Mouse (Mus musculus) kidney, postnatal 10 days (tissue): Measurements from ENCODE around the gene Plscr3.

Experiments used
- DNase-seq: peaks from one replicate; pipeline ENCODE4 v3.0.0; 2021; ENCODE audit warnings: mixed read lengths

The Plscr3 gene

DNA sequence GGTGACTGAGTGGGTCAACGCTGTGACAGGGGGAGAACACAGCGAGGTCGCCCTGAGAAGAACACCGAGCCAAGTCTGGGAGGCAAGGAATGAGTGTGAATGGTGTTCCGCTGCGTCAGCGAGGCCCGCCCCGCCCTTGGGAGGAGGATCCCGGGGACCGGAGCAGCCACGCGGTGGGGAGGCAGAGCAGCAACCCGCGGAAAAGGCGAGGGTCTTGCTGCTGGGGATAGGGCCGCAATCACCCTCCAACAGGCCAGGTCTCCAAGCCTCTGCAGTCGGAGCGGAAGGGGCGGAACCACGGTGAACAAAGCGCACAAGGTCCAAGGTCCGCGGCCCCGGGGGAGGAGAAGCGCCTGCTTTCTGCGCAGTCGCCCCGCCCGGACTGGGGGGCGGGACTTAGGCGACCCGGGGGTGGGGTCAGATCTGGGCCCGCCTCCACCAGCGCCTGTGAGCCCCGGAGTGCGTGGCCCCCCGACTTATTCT lies at the start of gene Plscr3:
Plscr3 (plus strand) TSS at position 179 of the 483 bp plus-strand sequence.
- peak; percentile 97 for DNase-seq

DNA sequence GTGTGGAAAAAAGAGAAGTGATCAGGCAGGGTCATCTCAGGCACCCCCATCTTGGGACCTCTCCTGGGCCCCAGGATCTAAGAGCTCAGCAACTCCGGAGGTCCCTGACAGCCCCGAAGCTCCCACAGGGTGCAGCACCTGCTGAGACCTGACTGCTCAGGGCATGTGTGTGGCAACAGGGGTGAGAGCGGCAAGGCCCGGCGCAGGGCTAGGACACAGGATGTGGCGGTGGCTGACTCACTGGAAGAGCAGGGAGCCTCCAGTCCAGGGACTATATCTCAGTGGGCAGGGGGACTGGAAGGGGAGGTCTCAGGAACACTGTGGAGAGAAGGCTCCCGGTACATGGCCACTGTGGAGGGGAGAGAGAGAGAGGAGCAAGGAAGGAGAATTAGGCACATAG lies 48.3 kb upstream of the Plscr3 start:
- no peak for DNase-seq

DNA sequence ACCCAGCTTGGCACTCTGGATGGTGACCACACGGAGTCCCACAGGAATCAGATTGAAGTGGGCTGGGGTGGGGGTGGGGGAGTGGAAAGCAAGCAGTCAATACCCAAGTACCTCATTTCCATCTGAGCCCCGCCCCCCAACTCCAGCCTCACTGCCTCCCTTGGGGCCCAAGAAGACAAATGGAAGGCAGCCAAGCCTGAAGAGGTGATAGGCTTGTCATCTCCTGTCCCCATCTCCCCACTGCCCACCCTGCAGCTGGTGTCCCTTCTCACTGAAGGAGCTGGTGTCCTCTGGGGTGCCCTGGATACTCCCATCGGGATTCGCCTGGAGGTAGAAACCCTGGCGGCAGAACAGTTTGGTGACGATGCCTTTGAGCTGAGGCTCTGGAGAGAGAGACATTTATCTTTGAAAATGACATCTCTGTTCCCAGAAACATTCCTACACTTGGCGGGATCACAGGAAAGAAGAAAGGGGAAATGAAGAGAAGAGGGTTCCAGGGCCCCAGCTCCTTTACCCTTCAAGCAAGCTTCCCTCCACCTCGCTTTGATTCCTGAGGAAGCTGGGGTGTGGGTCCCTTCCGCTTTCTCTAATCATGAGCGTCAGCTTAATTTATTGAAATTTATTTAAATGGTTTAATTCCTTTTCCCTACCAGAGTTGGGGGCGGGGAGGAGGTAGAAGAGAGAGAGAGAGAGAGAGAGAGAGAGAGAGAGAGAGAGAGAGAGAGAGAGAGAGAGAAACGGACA lies 46.6 kb upstream of the Plscr3 start:
- peak; percentile 41 for DNase-seq

DNA sequence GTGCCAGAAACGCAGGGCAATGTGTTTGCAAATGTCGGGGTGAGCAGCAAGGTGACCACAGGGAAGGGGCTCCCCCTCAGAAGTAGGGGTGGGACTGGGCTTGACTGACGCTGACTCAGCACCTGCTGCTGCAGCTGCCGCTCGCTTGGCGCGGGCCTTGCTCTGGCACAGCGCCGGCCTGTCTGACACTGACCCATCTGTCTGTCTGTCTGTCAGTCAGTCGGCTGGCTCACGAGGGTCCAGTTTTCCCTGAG lies 46.1 kb upstream of the Plscr3 start:
- DNase-seq: peak; percentile 51

DNA sequence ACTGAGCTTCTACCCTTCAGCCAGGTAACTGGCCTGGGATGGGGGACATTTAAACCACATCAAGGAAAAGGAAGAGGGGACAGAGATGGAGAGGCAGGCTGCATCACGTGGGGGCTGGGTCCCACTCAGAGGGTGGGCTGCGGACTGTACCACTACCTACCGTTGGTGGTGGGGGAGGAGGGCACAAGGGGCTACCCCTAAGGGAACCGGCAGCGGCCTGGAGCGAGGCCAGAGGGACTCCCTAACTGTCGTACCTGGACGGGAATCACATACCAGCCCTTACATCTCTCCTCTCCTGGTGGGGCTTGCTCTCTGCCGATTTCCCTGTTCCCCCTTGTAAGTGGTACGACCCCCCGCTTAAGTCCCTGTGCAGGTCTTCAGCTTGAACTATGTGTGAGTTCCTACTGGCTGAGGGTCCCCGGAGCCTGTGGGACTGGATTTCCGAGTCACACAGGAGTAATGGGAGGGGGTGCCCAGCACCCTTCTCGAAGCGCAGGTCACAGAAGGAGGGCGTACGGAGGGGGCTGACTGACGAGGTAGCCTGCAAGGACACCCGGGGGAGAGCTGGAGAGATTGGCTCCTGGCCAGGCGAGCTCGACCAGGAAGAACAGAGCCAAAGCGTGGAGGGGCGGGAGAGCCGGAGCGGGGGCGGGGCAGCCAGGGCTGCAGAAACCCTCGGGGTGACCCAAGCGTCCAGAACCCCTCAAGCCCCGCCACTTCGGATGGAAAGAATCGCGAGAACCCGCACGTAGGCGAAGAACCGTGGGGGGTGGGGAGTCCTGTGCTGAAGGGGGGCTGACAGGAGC lies 45.6 kb upstream of the Plscr3 start:
- DNase-seq: peak; percentile 87

DNA sequence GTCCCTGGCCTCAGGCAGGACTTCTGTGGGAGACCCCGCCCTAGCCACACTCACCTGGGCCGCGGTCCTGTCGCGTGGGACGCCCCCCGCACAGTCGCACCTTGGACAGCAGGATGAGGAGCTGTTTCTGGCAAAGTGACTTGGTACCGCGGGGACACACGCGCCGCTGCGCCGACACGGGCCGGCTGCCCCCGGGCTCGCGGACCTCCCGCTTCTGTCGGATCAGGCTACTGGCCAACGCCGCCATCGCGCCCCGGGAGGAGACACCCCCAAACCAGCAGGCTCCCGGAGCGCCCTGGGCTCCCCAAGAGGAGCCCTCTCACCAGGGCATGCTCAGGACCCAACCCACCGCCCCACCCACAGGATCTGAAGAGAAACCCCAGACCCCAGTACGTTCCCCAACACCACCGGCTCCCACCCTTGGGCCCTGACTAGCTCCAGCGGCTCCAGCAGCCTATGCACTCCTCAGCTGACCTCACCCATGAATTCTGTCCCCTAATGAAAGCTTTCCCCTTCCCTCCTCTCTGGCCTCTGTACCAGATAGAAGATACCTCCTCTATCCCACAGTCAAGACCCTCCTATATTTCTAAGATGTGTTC lies 44.7 kb upstream of the Plscr3 start, which contains the start of gene Fgf11:
Fgf11 (minus strand) TSS at position 479 of the 599 bp plus-strand sequence.
- DNase-seq: peak; percentile 49

DNA sequence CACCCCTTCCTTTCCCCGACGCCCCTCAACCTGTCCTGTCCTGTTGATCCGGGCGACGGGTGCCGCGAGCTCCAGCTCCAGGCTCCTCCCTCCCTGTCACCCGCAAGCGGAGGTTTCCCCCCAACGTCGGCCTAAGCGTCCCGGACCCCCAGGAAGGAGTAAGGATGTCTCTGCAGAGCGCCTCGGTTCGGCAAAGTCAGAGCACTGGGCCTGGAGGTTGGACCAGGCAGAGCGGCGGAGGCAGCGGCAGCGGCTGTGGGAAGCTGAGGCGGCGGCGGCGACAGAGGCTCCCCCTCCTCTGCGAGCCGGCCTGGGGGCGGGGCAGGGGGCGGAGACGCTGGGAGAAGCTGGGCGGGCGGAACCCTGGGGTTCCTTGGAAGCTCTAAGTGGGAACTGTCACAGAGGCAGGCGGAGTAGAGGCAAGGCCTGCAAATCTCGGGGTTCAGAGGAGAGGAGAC lies 43.5 kb upstream of the Plscr3 start:
- DNase-seq: peak; percentile 93

DNA sequence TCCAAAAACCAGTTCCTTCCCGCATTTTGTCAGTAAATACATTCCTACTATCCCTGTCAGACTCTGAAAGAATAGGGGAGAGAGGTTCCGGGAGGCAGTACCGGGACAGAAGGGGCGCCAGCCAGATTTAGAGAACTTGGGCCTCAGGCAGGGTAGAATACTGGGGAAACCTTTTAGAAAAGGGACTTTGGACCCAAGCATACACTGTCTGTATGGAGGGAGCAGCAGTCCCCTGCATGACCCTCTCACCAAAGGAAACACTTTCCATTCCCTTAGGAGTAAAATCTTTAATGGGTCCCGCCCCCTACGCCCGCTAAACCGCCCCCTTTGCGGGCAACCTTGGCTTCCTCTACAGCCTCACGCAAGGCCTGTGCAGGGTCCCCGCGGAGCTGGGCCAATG lies 42.8 kb upstream of the Plscr3 start:
- no peak for DNase-seq

DNA sequence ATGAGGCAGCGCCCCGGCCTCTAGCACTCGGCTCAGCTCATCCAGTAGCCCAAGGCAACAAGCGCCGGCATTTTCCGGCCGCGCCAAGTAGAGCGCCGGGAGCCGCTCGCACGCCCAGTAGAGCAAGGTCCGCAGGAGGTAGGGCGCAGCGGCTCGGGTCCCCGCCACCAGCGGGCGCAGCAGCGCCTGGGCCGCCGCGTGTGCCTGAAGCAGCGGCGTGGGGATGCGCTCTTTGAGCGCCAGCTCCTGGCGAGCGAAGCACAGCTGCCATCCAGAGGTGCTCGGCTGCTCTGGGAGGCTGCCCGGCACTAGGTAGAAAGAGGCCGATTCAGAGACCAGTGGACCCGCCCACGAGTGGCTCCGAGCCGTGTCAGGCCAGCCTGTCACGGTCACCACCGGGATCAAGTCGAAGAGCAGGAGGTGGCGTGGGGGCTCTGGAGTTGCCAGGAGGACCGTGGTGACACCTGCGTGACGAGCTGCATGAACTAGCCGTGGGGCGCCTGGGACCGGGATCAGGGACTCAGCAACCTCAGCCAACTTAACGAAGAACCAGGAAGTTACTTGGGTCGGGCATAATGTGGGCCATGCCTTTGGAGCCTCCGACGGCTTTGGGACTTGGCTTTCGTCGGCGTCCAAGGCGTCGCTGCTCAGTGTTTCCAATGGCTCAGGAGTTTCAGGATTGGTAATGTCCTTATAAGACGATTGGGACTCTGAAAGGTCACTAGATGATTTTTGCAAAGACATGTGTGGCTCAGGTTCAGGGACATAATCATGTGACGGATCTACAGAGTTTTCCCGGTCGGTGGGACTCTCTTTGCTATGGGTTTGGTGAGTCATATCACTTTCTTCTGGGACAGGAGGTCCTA lies 42.2 kb upstream of the Plscr3 start:
- DNase-seq: peak; percentile 89

DNA sequence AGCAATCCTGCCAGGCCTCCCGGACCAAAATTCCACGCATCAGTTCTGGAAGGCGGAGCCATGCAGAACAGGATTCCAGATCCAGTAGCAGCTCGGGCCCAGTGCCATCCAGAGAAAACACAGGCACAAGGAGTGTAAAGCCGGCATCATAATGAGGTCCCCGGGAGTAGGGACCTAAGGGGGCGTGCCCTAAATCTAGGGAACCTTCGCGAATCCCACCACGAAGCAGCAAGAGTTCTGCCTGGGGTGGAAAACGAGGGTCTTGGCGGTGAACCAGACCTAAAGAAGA lies 41.6 kb upstream of the Plscr3 start:
- DNase-seq: peak; percentile 56

DNA sequence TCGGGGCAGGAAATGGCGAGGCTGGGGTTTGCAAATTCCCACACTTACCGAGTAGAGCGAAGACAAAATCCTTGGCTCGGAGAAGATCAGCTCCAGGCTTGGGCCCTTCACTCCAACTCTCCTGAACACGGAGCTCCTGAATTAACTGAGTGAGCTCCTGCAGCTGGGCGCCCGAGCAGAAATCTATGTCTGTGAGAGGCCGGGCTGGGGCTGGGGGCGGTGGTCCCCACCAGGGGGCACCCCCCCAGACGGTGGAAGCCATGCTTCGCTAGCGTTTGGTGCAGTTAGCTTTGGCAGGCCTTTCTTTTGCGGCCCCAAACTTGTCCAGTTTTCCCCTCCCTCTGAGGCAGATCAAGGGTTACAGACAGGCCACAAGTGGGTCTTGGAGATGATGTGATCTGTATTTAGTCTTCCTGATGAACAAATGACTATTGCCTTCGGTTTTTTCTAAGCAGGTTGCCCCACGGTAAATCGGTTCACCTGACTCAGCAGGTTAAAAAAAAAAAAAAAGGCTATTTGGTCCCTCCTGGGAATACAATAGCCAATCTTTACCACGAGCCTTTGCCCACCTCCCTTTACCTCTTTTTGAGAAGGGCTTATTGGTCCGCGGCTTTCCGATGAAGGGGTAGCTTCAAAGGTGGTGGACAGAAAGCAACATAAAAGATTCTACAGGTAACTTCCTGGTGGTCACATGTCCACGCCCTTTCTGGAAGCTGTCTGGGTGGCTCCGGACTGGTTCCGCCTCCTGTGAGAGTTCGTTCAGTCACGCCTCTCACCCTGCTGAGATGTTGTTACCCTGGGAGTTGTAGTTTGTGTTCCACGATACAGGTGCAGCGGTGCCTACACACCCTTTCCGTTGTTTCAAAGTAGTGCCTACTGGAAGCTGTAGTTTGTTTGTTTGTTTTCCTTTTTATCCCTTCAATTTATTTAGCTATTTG lies 40.9 kb upstream of the Plscr3 start, which contains the start of gene Tmem102:
Tmem102 (minus strand) TSS at position 653 of the 938 bp plus-strand sequence.
- peak; percentile 79 for DNase-seq

DNA sequence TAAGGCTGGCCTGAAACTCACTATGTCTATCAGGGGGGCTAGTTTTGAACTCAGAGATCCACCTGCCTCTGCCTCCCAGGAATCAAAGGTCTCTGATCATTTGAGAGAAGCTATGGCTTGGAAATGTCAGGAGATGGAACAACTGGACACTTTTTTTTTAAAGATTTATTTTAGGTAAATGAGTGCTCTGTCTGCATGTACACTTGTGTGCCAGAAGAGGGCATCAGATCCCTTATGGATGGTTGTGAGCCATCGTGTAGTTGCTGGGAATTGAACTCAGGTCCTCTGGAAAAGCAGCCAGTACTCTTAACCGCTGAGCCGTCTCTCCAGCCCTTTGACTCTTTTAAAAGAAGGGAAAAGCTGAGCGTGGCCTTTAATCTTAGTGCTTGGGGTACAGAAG lies 39.8 kb upstream of the Plscr3 start:
- DNase-seq: no peak

DNA sequence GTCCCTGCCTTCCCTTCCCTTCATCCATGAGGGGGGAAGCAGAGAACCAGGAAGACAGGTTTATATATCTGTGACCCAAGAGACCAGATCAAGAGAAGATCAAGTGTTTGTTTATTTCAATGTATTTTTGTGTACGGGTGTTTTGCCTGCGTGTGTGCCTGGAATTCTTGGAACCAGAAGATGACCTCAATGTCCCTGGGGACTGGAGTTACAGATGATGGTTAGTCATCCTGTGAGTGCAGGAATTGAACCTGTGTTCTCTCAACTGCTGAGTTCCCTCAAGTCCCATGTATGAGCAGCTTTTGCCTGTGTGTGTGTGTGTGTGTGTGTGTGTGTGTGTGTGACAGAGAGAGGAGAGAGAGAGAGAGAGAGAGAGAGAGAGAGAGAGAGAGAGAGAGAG lies 38.5 kb upstream of the Plscr3 start:
- no peak for DNase-seq

DNA sequence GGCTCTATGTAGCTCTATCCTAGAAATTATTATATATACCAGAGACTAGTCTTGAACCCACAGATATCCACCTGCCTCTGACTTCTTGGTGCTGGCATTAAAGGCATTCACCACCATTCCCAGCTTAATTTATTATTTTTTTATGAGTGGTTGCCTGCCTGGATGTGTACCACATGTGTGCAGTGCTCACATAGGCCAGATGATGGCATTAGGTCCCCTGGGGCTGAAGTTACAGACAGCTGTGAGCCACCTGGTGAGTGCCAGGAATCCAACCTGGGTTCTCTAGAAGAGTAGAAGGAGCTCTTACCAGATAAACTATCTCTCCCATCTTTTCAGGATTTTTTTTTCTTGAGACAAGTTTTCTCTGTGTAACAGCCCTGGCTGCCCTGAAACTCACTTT lies 35.9 kb upstream of the Plscr3 start:
- no peak for DNase-seq

DNA sequence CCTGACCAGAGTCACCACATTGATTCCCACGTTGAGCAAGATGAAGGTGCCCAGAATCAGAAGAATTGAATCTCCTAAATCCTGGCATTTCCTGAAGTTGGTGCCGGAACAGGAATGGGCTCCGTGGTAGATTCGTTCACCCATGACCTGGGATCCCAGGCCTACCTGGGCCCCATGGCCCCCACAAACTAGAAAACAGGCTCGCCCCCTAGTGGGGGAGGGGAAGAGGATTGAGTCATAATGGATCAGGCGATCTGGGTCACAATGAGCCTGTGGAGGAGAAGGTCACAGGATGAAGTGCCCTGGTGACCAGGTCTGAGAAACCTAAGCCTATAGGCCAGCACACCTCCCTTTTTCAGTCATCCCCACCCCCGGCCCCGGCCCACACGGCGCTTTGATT lies 31.0 kb upstream of the Plscr3 start, which contains the start of gene Gm39566:
Gm39566 (minus strand) TSS at position 144 of the 400 bp plus-strand sequence.
- peak; percentile 13 for DNase-seq

DNA sequence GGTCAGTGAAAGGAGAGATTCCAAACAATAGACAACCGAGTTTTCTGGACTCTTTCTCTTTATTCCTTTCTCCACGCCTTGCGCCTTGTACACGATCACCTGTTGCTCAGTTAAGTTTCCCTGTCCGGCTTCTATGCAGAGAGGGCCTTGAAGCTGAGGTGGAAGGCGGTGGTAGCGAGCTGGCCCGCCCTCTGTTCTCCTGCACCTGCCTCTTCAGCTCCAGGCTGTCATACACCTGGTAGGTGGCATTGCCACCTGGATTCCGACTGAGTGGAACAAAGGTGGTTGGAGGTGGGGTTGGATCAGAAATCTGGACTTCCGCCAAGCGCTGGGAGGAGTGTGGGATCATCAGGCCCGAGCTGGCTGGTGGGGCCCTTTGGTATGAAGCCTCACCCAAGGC lies 29.7 kb upstream of the Plscr3 start:
- no peak for DNase-seq

DNA sequence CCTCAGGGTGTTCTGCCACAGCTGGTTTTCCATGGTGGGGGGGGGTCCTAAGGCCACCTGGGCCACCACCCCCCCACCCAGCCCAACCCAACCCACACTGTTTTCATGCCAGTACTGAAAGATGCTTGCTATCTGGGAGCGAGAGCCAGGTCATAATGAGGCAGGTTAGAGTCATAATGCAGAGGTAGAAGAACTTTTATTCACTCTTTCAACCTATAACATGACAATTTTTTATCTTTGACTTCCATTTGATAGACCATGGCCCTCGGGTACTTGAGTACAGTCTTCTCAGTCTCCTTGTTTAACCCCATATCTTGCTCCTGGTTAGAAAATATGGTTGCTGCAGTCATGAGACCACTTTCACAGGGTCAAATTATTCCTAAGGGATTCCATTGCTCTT lies 27.8 kb upstream of the Plscr3 start, which contains the start of gene Spem2:
Spem2 (minus strand) TSS at position 101 of the 400 bp plus-strand sequence.
- DNase-seq: no peak

DNA sequence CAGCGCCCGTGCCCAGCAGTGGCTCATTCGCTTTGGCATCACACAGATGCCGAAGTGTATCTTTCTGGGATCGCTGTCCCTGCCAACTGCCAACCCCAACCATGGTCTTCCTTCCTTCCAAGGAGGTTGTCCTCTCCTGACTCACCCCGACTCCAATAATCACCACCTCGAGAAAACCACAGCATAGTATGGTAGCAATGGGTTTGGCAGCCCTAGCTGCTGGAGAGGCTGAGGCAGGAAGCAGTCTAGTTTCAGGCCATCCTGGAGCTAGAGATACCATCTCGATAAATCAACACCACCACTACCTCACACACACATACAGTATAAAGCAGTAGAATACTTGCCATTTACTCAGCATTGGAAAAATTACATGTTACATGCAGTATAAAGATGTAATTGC lies 27.3 kb upstream of the Plscr3 start:
- no peak for DNase-seq

DNA sequence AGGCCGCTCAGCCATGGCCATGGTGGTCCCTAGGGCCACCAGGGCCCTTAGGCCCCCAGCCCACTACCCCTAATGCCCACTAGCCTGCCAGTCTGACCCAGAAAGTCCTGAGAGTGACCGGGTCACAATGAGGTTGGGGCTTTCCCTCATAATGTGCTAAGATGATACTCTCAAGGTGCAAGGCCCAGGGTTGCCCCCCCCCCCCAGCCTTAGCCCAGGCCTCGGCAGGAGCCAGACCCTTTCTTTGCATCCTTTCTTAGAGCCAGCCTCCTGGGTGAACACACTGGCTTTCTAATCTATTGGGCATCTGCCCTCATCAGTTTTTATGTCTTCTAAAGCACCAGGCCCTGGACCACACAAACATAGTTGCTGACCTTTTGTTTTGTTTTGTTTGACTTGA lies 24.1 kb upstream of the Plscr3 start, which contains the start of gene Spem1:
Spem1 (minus strand) TSS at position 101 of the 400 bp plus-strand sequence.
- no peak for DNase-seq

DNA sequence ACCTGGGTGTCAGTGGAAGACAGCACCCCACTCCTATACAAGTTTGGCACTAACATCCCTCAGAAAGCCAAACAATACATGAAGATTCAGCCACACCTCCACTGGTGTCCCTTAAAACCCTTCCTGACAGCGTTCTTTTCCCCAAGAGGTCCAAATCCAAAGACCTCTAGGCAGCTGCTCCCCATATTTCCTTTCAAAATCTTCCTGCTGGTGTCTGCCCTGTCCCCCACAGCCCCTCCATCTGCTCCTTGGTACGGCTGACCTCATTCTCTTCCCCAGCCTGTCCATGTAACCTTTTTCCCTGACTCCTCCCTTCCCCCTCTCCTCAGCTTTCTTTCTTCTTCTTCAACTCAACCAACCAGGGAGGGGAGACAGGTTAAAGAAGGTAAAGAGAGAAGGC lies 22.7 kb upstream of the Plscr3 start:
- DNase-seq: no peak

DNA sequence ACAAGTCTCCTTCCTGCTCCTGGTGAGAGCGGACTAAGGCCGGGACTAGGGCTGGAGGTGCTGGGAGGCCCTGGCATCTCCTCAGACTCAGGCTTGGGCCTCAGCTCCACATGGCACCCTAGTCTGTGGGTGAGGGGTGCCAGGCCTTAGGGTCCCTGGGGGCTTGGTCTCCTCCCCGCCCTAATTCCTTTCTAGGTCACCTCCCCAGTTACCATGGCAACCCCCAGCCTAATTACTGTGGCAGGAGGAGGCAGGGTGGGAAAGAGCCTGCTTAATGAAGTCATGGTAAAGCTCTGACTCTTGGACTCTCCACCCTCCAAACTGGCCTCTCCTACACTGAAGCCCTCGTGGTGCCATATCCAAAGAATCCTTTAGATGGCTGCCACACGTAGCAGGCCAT lies 17.3 kb upstream of the Plscr3 start:
- no peak for DNase-seq
